Mouse (Mus musculus) kidney, embryonic 15.5 days (tissue): ENCODE measurements around the gene Pitpnm2. TPM values are rescaled to one million over a fixed set of nuclear protein-coding genes. Genes with fewer than 3 reads are reported as not detected.

Experiments used
- ATAC-seq: fragments of 200-750 bp; cut with Nextera tagmentation; replicated peaks from 2 replicates; pipeline ENCODE4 v1.8.0; 2017; ENCODE audit warnings: moderate TSS enrichment; ENCODE audit not compliant: low FRiP score
- H3K27ac ChIP-seq: fragments of 300-500 bp; sonication (generic); 2 replicates; pipeline ENCODE4 v1.5.1; 2015; ENCODE audit warnings: mild to moderate bottlenecking, inconsistent platforms
- H3K27me3 ChIP-seq: fragments of 300-500 bp; sonication (generic); 2 replicates; pipeline ENCODE4 v1.6.1; 2015; ENCODE audit warnings: inconsistent platforms
- H3K36me3 ChIP-seq: fragments of 300-500 bp; sonication (generic); 2 replicates; pipeline ENCODE4 v1.6.1; 2015; ENCODE audit warnings: inconsistent platforms
- H3K4me1 ChIP-seq: fragments of 300-500 bp; sonication (generic); 2 replicates; pipeline ENCODE4 v1.6.1; 2015; ENCODE audit warnings: inconsistent platforms
- H3K4me2 ChIP-seq: fragments of 300-500 bp; sonication (generic); 2 replicates; pipeline ENCODE4 v1.6.1; 2015; ENCODE audit warnings: moderate library complexity, mild to moderate bottlenecking, inconsistent platforms
- H3K4me3 ChIP-seq: fragments of 300-500 bp; sonication (generic); replicated peaks from 2 replicates; pipeline ENCODE4 v1.5.1; 2015; ENCODE audit warnings: mild to moderate bottlenecking, inconsistent platforms
- H3K9ac ChIP-seq: fragments of 300-500 bp; sonication (generic); 2 replicates; pipeline ENCODE4 v1.6.1; 2015; ENCODE audit warnings: mild to moderate bottlenecking, inconsistent platforms
- H3K9me3 ChIP-seq: fragments of 300-500 bp; sonication (generic); replicated peaks from 2 replicates; pipeline ENCODE4 v1.6.1; 2016; ENCODE audit warnings: inconsistent platforms
- WGBS: fragments of 180-500 bp; shearing (Covaris S2); methylation state at CpG from one replicate; pipeline ENCODE4 v1.1.7; 2015; ENCODE audit warnings: mixed read lengths; 5-methylcytosine and 5-hydroxymethylcytosine counted together
- polyA plus RNA-seq: library from polyadenylated mRNA; unstranded; fragments of >200 nt; fragmentation: Nextera tagmentation; extraction: Ambion mirVana; gene quantifications from 2 replicates; pipeline ENCODE4 v1.2.1, GENCODE M21; 2015

Gene Pitpnm2
- polyA plus RNA-seq, 1 experiment from 2014 or later = 3.6 TPM

DNA sequence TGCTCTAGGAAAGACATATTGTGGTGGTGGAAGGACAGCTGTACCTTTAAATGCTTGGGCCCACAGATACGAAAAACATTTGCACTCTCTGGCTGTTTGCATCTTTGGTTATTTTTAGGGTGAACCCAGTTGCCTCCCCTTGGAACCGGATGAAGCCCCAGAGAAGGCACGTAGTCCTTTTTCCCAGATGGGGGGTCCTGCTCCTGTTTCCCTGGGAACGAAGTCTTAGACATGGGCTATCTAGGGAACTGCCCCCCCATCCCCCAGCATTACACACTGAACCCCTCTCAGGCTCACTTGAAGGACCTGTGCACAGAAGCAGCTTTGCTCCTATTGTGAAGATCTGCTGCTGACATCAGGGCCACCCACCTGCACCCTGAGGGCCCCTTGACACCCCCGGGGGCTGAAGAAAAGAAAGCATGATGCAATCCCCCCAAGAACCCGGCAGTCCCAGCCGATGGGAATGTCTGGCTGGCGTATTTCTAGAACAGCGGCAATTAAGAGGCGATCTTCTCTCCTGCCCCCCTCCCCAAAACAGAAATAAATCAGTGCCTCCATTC is 56.8 kb downstream of the Pitpnm2 start:
- no peak overlapping the region for H3K4me3 ChIP-seq
- H3K27ac ChIP-seq = no peak overlapping the region
- no peak for ATAC-seq
- H3K9me3 ChIP-seq = no peaks in the 10 kb centered on the region
- 51% methylated on average over 10 of the region's 10 CpGs for WGBS
- H3K9ac ChIP-seq = no peak overlapping the region
- no peaks in the 10 kb centered on the region for H3K27me3 ChIP-seq
- no peaks in the 10 kb centered on the region for H3K36me3 ChIP-seq
- peaks cover 54% of the 10 kb centered on the region for H3K4me1 ChIP-seq
- H3K4me2 ChIP-seq = no peak overlapping the region

DNA sequence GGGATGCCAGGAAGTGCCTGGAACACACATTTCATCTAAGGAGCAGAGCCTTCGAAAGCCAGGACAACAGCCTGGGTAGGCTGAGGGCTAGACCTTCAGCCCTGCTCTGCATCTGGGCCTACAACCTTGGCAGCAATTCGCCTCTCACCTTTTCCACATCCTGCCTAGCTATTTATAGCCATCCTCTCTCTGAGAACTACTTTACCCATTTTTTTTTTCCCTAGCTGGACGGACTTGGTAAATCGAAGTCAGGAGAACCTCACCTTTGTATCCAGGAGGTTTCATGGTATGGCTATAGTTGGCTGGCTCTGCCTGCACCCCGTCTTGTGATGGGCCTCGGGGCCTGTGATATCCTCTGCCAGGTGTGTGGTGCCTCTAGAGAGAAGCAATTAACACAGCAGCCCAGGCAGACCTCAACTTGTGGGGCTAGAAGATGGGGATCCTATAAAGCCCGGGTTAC is 57.3 kb downstream of the Pitpnm2 start:
- peaks cover 57% of the 10 kb centered on the region for H3K4me1 ChIP-seq
- H3K27me3 ChIP-seq = no peaks in the 10 kb centered on the region
- ATAC-seq = no peak
- no peaks in the 10 kb centered on the region for H3K36me3 ChIP-seq
- H3K9ac ChIP-seq = no peak overlapping the region
- WGBS = 79% methylated on average over 7 of the region's 7 CpGs
- H3K4me3 ChIP-seq = no peak overlapping the region
- H3K9me3 ChIP-seq = no peaks in the 10 kb centered on the region
- H3K4me2 ChIP-seq = no peak overlapping the region
- H3K27ac ChIP-seq = no peak overlapping the region

DNA sequence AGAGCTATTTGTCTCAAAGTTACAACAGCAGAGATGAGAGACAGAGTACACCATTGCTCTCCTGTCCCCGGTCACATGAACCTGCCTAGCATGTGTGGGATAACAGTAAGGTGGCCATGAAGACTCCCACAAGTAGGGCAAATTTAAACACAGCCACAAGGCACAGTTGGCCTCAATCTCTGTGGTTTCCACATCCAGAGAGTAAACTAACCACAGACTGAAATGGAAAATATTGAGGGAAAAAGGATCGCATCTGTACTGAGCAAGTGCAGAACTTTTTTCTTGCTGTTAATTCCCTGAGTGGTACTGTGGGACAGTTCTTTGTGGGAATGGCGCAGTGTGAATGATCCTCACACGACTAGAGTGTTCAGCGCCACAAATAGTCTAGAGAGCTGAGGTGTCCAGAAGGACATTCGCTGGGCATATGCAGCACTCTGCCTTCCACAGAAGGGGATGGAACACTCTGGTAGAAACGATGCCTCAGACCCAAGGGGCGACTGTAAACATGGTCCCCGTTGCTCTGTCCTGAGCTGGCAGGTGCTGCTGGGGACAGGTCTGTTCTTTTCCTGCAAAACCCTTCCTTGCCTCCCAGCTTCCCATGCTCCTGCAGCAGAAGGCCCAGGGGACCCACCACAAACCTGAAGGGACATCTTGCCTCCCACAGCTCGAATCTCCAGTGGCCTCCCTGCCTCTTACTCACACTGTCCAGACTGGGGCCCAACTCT is 59.3 kb downstream of the Pitpnm2 start:
- no peak overlapping the region for H3K9ac ChIP-seq
- H3K9me3 ChIP-seq = no peaks in the 10 kb centered on the region
- 87% methylated on average over 10 of the region's 10 CpGs for whole genome bisulfite sequencing
- no peak for ATAC-seq
- 0 out of 2 replicates have a peak, but pooled peaks cover 4% of the 10 kb centered on the region for H3K27me3 ChIP-seq
- no peak overlapping the region for H3K4me3 ChIP-seq
- no peak overlapping the region for H3K27ac ChIP-seq
- H3K4me2 ChIP-seq = no peak overlapping the region
- H3K36me3 ChIP-seq = no peaks in the 10 kb centered on the region
- H3K4me1 ChIP-seq = peaks cover 59% of the 10 kb centered on the region

DNA sequence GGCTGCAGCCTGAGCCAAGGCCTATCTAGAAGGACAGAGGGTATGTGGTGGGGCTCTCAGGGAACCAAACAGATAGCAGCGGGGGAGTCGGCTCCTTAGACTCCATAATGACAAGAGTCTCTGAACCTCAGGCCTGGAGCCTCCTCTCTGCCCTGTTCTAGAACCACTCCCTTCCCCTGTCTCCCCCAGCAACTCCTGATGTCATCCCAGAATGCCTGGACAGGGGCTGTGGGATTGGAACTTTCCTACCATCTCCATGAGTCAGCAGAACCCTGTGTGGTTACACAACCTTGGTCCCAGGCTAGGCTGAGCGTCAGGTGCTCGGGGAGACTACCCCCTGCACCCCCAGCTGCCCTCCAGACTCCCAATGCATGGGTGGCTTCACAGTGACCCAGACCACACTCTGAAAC is 60.0 kb downstream of the Pitpnm2 start:
- WGBS = 91% methylated on average over 4 of the region's 4 CpGs
- ATAC-seq = no peak
- H3K27me3 ChIP-seq = 0 out of 2 replicates have a peak, but pooled peaks cover 4% of the 10 kb centered on the region
- H3K4me1 ChIP-seq = peaks cover 59% of the 10 kb centered on the region
- no peaks in the 10 kb centered on the region for H3K9me3 ChIP-seq
- no peak overlapping the region for H3K27ac ChIP-seq
- H3K4me2 ChIP-seq = no peak overlapping the region
- H3K9ac ChIP-seq = no peak overlapping the region
- no peak overlapping the region for H3K4me3 ChIP-seq
- H3K36me3 ChIP-seq = no peaks in the 10 kb centered on the region

DNA sequence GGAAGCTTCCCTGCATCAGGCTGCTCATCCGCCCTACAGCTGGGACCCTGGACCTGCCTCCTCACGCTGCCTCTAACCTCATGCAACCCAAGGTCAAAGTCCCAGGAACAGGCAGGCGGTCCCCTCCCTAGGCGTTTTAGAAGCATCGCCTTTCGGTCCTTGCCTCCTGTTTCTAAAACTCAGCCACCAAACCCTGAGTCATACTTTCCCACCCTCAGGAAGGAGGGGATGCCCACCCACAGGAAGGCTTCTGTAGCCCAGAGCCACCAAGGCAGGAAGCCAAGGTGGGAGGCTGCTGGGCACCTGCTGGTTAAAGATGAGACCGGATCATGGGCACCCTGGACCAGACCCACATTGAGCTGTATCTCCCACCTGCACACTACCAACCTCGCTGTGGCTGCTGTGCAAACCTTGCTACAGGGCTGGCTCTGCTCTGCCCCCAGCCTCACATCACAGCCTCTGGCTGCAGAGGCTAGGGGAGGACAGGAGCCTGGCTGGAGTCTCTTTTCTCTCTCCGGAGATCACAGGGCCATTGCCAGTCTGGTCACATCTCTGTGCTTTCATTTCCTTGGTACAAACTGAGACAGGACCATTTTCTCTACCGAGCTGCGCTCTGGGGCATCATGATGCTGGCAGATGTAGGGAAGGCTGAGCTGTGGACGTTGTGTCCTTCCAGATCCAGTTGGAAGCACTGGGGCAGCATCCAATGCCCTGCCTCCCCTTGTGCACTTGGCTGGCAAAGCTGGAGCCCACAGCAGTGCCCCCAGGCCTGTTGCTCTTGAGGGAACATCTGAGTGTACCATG is 61.9 kb downstream of the Pitpnm2 start:
- H3K9ac ChIP-seq = 0 out of 2 replicates have a peak overlapping the region, but pooled peaks have one; percentile 32
- peak overlapping the region; percentile 49 for H3K4me2 ChIP-seq

DNA sequence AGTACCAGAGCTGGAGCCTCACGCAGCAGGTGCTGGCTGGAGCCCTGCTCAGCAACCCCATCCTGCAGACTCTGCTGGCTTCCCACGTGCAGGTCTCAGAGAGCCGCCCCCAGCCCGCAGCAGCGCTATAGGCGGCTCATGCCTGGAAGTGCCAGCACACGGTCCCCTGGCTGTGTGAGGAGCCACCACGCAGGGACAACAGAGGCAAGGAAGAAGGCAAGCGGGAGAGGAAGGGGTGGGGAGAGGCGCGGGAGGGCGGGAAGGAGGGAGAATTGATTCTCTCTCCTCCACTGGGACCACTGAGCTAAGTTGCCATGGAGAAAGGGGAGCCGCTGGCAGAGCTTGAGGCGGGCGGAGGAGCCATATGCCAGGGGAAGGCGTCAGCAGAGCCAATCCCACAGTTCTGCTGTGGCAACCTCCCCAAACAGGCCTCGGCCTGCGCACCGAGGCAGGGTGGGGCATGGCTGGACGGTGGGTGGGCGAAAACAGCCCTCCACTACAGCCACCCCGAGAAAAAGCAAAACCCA is 62.5 kb downstream of the Pitpnm2 start:
- peak overlapping the region; percentile 32; the same call in 1 of the 2 replicates for H3K9ac ChIP-seq
- H3K27ac ChIP-seq = 0 out of 2 replicates have a peak overlapping the region, but pooled peaks have one; percentile 22
- no peaks in the 10 kb centered on the region for H3K36me3 ChIP-seq
- H3K27me3 ChIP-seq = 0 out of 2 replicates have a peak, but pooled peaks cover 4% of the 10 kb centered on the region
- ATAC-seq = peak; percentile 54; the same call in 1 of the 2 replicates
- H3K4me2 ChIP-seq = peak overlapping the region; percentile 49
- 9% methylated on average over 22 of the region's 22 CpGs for WGBS
- H3K4me1 ChIP-seq = peaks cover 38% of the 10 kb centered on the region
- peak overlapping the region; percentile 9 for H3K4me3 ChIP-seq
- no peaks in the 10 kb centered on the region for H3K9me3 ChIP-seq

More for the DNA sequence above, 61.9 kb downstream of the Pitpnm2 start:
- H3K27ac ChIP-seq = 0 out of 2 replicates have a peak overlapping the region, but pooled peaks have one; percentile 22
- H3K4me1 ChIP-seq = peaks cover 43% of the 10 kb centered on the region
- no peaks in the 10 kb centered on the region for H3K36me3 ChIP-seq
- H3K27me3 ChIP-seq = 0 out of 2 replicates have a peak, but pooled peaks cover 4% of the 10 kb centered on the region
- 0 out of 2 replicates have a peak, but pooled peaks have one; percentile 15 for ATAC-seq
- H3K4me3 ChIP-seq = peak overlapping the region; percentile 9; the same call in 1 of the 2 replicates
- WGBS = 51% methylated on average over 12 of the region's 12 CpGs
- no peaks in the 10 kb centered on the region for H3K9me3 ChIP-seq

DNA sequence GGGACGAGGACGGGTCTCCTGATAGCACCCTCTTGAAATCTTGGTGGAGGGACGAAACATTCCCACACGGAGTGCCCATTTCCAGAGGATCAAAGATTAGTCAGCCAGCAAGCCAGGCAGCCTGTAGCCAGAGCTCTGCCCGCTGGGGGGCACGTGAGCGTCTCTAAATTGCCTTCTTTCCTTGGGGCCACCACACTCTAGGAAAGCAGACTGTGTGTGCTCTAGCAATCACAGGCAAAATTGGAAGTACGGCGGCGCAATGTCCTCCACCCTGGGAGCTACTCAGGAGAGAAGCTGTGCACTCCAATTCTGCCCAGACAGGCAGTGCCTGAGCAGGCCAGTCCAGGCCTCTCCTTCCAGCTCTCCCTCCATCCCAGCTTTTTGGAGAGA is 63.1 kb downstream of the Pitpnm2 start:
- no peak overlapping the region for H3K27ac ChIP-seq
- H3K4me2 ChIP-seq = peak overlapping the region; percentile 49
- WGBS = 52% methylated on average over 10 of the region's 10 CpGs
- H3K4me3 ChIP-seq = no peak overlapping the region
- no peaks in the 10 kb centered on the region for H3K36me3 ChIP-seq
- 0 out of 2 replicates have a peak, but pooled peaks cover 4% of the 10 kb centered on the region for H3K27me3 ChIP-seq
- no peaks in the 10 kb centered on the region for H3K9me3 ChIP-seq
- H3K9ac ChIP-seq = no peak overlapping the region
- H3K4me1 ChIP-seq = peaks cover 37% of the 10 kb centered on the region
- ATAC-seq = no peak

DNA sequence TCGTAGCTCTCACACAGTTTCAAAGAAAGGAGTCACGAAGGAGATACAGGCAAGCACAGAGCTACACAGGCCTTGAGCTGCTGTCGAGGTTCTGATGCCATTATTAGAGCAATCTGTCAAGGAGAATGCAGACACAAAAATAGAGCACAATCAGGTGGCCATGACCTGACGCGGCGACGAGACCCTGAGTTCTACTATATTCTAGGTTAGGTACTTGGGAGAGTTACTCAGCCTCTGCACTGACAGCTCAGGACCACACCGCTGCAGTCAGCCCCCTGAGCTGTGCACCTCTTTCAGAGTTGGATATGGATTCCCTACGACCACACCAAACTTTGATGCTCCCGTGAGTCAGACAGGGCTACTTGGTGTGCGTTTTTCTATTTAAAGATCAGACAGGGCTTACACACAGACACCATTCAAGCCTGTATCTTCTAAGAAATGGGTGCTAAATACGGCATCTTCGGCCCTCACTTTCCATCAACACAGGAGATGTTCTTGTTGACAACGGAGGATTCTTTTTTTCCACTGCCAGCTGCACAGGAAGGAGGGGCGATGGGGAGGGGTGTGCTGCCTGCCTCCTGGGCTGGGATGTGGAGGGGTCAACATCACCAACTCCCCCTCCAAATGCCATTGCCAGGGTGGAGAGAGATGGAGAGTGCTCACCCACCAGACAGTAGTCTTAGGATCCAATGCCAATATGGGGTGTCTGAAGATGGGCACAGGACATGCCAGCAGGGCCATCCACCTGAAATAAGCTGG is 63.7 kb downstream of the Pitpnm2 start:
- Histone ChIP-seq H3K9me3 (no peaks in the 10 kb centered on the region), H3K4me2 (no peak overlapping the region), H3K4me3 (no peak overlapping the region), H3K4me1 (peaks cover 37% of the 10 kb centered on the region), H3K27ac (no peak overlapping the region), H3K36me3 (no peaks in the 10 kb centered on the region), H3K9ac (no peak overlapping the region), H3K27me3 (0 out of 2 replicates have a peak, but pooled peaks cover 4% of the 10 kb centered on the region)
- no peak for ATAC-seq
- 69% methylated on average over 15 of the region's 15 CpGs for WGBS

DNA sequence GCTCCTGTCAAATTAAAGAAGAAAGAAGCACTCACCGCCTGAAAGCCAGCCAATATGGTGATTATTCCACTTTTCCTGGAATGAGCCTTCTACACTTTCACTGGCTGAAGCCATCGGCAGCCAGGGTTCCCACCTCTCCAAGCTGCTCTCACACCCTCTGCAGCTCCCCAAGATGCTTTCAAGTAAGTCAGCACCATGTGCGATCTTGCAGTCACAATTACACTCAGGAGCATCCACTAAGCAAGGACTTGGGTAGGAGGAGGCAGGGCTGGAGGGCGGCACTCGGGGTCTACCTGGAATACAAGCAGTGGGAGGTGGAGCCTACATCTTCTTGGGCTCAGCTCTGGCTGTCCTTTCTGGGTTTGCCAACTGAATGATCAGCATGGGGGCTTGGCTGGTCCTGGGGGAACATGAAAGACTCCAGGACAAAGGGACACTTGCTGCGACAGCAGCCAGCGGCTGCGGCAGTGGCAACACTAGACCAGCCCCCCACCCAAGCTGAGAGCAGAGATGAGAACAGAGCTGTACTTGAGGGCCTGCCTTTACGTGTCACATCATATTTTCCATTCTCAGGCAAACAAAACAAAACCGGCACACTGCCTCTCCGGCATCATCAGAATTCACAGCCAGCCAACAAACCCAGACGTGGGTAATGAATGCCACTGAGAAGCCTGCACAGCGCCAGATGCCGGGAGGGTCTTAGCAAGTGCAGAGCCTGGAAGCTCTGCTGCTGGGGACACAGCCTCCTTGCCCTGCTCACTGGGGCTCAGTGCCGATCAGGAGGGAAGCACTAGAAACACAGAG is 64.5 kb downstream of the Pitpnm2 start:
- H3K9me3 ChIP-seq = no peaks in the 10 kb centered on the region
- H3K4me2 ChIP-seq = no peak overlapping the region
- H3K36me3 ChIP-seq = no peaks in the 10 kb centered on the region
- no peak for ATAC-seq
- 36% methylated on average over 15 of the region's 15 CpGs for WGBS
- H3K9ac ChIP-seq = no peak overlapping the region
- peaks cover 45% of the 10 kb centered on the region for H3K4me1 ChIP-seq
- H3K4me3 ChIP-seq = no peak overlapping the region
- 0 out of 2 replicates have a peak, but pooled peaks cover 4% of the 10 kb centered on the region for H3K27me3 ChIP-seq
- no peak overlapping the region for H3K27ac ChIP-seq

DNA sequence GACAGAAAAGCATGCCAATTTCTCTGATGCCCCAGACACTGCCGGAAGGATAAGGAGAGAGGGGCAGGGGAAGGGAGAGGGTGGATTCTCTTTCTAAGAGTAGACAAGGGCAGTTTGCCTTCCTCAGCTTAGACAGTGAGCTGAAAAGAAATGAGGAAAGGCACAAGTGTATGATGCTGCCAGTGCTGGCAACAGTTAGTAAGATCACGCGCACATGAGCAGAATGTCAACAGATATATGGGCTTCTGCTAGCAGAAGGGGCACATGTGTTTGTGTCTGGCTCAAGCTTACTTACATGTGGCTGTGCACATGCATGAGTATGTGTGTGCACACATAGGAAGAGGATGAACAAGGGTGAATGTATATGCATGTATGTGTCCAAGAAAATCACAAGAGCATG is 65.4 kb downstream of the Pitpnm2 start:
- H3K27ac ChIP-seq = no peak overlapping the region
- no peak overlapping the region for H3K9ac ChIP-seq
- H3K4me1 ChIP-seq = peaks cover 40% of the 10 kb centered on the region
- H3K9me3 ChIP-seq = no peaks in the 10 kb centered on the region
- WGBS = 90% methylated on average over 3 of the region's 3 CpGs
- no peak overlapping the region for H3K4me2 ChIP-seq
- H3K4me3 ChIP-seq = no peak overlapping the region
- no peaks in the 10 kb centered on the region for H3K36me3 ChIP-seq
- no peak for ATAC-seq
- H3K27me3 ChIP-seq = 0 out of 2 replicates have a peak, but pooled peaks cover 4% of the 10 kb centered on the region
